Mouse (Mus musculus) gastrocnemius, postnatal 10 days (tissue): Measurements from ENCODE around the gene Tstd1. TPM values are rescaled to one million over a fixed set of nuclear protein-coding genes. Genes with fewer than 3 reads are reported as not detected.

Experiments used
- DNase-seq: peaks from one replicate; pipeline ENCODE4 v3.0.0; 2021; ENCODE audit warnings: mixed read lengths
- long read RNA-seq, 2 experiments: library from polyadenylated mRNA; stranded (forward); transcript quantifications; one replicate each; pipeline ENCODE4 v2.0.0; 2021
- total RNA-seq, 2 experiments: library from RNA; stranded (reverse); gene quantifications; 2 replicates each; pipeline ENCODE4 v1.2.3; 2021

Gene Tstd1
- total RNA-seq, result under 1 TPM; 0.82 to 0.90 TPM
- long read RNA-seq, experiment 1, result 0 reads
- long read RNA-seq, experiment 2, result 0 reads

- DNase-seq, result no peak
Measured at GRCm38 (mm10) chr1:171418660-171419059, at the start of gene Tstd1. Tstd1 (plus strand) TSS chr1:171418872.

GRCm38 (mm10) chr1:171369845-171370556 is 48.7 kb upstream of the Tstd1 start, which contains the start of gene Nectin4:
Nectin4 (plus strand) TSS chr1:171370099.
- no peak for DNase-seq

- no peak for DNase-seq
Measured at GRCm38 (mm10) chr1:171372880-171373279, 45.8 kb upstream of the Tstd1 start.

- no peak for DNase-seq
Measured at GRCm38 (mm10) chr1:171373946-171374345, 44.7 kb upstream of the Tstd1 start.

- no peak for DNase-seq
Measured at GRCm38 (mm10) chr1:171375646-171376097, 43.0 kb upstream of the Tstd1 start.

- DNase-seq, result no peak
Measured at GRCm38 (mm10) chr1:171378298-171378697, 40.4 kb upstream of the Tstd1 start.

- DNase-seq, result peak; percentile 70
Measured at GRCm38 (mm10) chr1:171379935-171380599, 38.6 kb upstream of the Tstd1 start.

GRCm38 (mm10) chr1:171382096-171382620 is 36.5 kb upstream of the Tstd1 start:
- no peak for DNase-seq

GRCm38 (mm10) chr1:171384361-171384760 is 34.3 kb upstream of the Tstd1 start:
- no peak for DNase-seq

- no peak for DNase-seq
Measured at GRCm38 (mm10) chr1:171385171-171385570, 33.5 kb upstream of the Tstd1 start.

- no peak for DNase-seq
Measured at GRCm38 (mm10) chr1:171387099-171387498, 31.6 kb upstream of the Tstd1 start.

- DNase-seq, result no peak
Measured at GRCm38 (mm10) chr1:171388376-171389102, 30.1 kb upstream of the Tstd1 start, which contains the start of gene Arhgap30. Arhgap30 (plus strand) TSS chr1:171388954.

- no peak for DNase-seq
Measured at GRCm38 (mm10) chr1:171390101-171390500, 28.6 kb upstream of the Tstd1 start.

- no peak for DNase-seq
Measured at GRCm38 (mm10) chr1:171401821-171402220, 16.9 kb upstream of the Tstd1 start.

- no peak for DNase-seq
Measured at GRCm38 (mm10) chr1:171402991-171403390, 15.7 kb upstream of the Tstd1 start.

GRCm38 (mm10) chr1:171407263-171407662 is 11.4 kb upstream of the Tstd1 start:
- DNase-seq, result no peak

- DNase-seq, result no peak
Measured at GRCm38 (mm10) chr1:171410231-171410630, 8.4 kb upstream of the Tstd1 start.

GRCm38 (mm10) chr1:171410947-171411484 is 7.7 kb upstream of the Tstd1 start, which contains the start of gene Usf1:
Usf1 (plus strand) TSS chr1:171411313.
- peak; percentile 93 for DNase-seq

GRCm38 (mm10) chr1:171411492-171411941 is 7.2 kb upstream of the Tstd1 start:
- DNase-seq, result no peak

- DNase-seq, result peak; percentile 22
Measured at GRCm38 (mm10) chr1:171412001-171412441, 6.7 kb upstream of the Tstd1 start.

GRCm38 (mm10) chr1:171412446-171412845 is 6.2 kb upstream of the Tstd1 start:
- DNase-seq, result no peak

- no peak for DNase-seq
Measured at GRCm38 (mm10) chr1:171413608-171414007, 5.1 kb upstream of the Tstd1 start.
